Mouse (Mus musculus) kidney, postnatal 0 days (tissue): Measurements from ENCODE around the gene Rgs18. TPM values are rescaled to one million over a fixed set of nuclear protein-coding genes. Genes with fewer than 3 reads are reported as not detected.

Experiments
- ATAC-seq: fragments of 200-750 bp; cut with Nextera tagmentation; replicated peaks from 2 replicates; pipeline ENCODE4 v1.8.0; 2017; ENCODE audit warnings: low read depth, moderate number of reproducible peaks, moderate TSS enrichment, moderate library complexity; ENCODE audit not compliant: low FRiP score
- DNase-seq: peaks from one replicate; pipeline ENCODE4 v3.0.0-alpha.2; 2016; ENCODE audit warnings: low spot score
- H3K27ac ChIP-seq: fragments of 300-500 bp; sonication (generic); 2 replicates; pipeline ENCODE4 v1.5.1; 2014; ENCODE audit warnings: mild to moderate bottlenecking
- H3K27me3 ChIP-seq: fragments of 300-500 bp; sonication (generic); 2 replicates; pipeline ENCODE4 v1.6.1; 2014; ENCODE audit warnings: low read length, mixed read lengths; ENCODE audit not compliant: insufficient read depth
- H3K36me3 ChIP-seq: fragments of 300-500 bp; sonication (generic); 2 replicates; pipeline ENCODE4 v1.6.1; 2014; ENCODE audit warnings: low read length, mixed read lengths; ENCODE audit not compliant: insufficient read depth
- H3K4me1 ChIP-seq: fragments of 300-500 bp; sonication (generic); replicated peaks from 2 replicates; pipeline ENCODE4 v1.6.1; 2014; ENCODE audit warnings: antibody characterized with exemption, low read length, mixed read lengths; ENCODE audit not compliant: insufficient read depth
- H3K4me2 ChIP-seq: fragments of 300-500 bp; sonication (generic); 2 replicates; pipeline ENCODE4 v1.6.1; 2014; ENCODE audit warnings: mild to moderate bottlenecking, low read length, moderate library complexity, mixed read lengths
- H3K4me3 ChIP-seq: fragments of 300-500 bp; sonication (generic); replicated peaks from 2 replicates; pipeline ENCODE4 v1.5.1; 2014; ENCODE audit warnings: low read depth, low read length
- H3K9ac ChIP-seq: fragments of 300-500 bp; sonication (generic); 2 replicates; pipeline ENCODE4 v1.6.1; 2014; ENCODE audit warnings: low read depth, low read length
- H3K9me3 ChIP-seq: fragments of 300-500 bp; sonication (generic); replicated peaks from 2 replicates; pipeline ENCODE4 v1.6.1; 2016; ENCODE audit warnings: low read length, inconsistent platforms, mixed read lengths
- CTCF ChIP-seq: IDR thresholded peaks from 2 replicates; pipeline ENCODE4 v1.5.1; 2016; ENCODE audit warnings: antibody characterized with exemption, low read depth, mild to moderate bottlenecking, moderate library complexity
- WGBS: fragments of 180-500 bp; shearing (Covaris S2); extraction: QIAGEN DNeasy Blood & Tissue Kit; methylation state at CpG from one replicate; pipeline ENCODE4 v1.1.7; 2014; 5-methylcytosine and 5-hydroxymethylcytosine counted together
- polyA plus RNA-seq: library from polyadenylated mRNA; unstranded; fragments of >200 nt; fragmentation: Nextera tagmentation; extraction: Ambion mirVana; gene quantifications from 2 replicates; pipeline ENCODE4 v1.2.1, GENCODE M21; 2015

Rgs18 gene
- 0.36 and 0.41 TPM in 2 replicates for polyA plus RNA-seq

DNA sequence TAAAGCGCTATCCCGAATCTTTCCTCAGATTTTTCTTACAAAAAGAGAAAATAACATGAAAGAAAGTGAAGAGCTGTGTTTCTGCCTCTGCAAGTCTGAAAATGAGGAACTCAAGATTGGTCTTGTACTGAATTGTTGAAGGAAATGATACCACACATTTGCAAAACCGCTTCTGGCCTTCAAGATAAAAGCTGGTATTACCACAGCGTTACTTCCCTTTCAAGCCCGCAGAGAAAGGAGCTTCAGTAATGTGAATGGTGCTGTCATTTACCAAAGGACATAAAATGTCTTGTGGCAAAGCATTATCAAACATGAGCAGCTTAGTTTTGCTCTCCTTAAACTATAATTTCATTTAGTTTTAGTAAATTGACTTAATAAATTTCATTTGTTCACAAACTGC is at the start of gene Rgs18:
Gene Rgs18 (minus strand): TSS at position 105 of the 400 bp plus-strand sequence.
- Histone ChIP-seq H3K27me3 (no peaks in the 10 kb centered on the region), H3K36me3 (no peaks in the 10 kb centered on the region), H3K4me2 (no peak within 1 kb of the TSS), H3K4me1 (no peaks in the 10 kb centered on the region), H3K9me3 (no peaks in the 10 kb centered on the region), H3K4me3 (no peak within 1 kb of the TSS), H3K9ac (no peak within 1 kb of the TSS), H3K27ac (no peak within 1 kb of the TSS)
- no peak for TF ChIP-seq CTCF
- no peak for ATAC-seq
- WGBS = 85% methylated on average over 5 of the region's 5 CpGs
- no peak for DNase-seq

DNA sequence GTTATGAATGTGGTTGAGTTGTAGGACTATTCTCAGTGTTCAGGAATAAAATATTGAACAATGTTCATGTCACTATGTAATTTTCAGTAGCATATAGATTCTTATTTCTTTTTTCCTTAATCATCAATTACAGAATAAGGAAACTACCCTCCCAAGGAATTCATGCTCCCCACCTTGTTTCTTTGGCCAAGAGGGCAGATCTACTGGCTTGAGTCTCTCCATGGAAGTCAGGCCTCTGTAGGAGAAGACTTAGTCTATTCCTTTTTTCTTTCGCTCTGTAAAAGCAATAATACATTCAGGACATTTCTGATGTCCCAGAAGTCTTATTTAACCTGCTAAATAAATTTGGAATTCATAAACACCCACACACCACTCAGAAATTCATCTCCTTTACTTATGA is 841 bp downstream of the Rgs18 start:
- no peak for DNase-seq
- Histone ChIP-seq H3K4me1 (no peaks in the 10 kb centered on the region), H3K36me3 (no peaks in the 10 kb centered on the region), H3K4me2 (no peak overlapping the region), H3K27ac (no peak overlapping the region), H3K27me3 (no peaks in the 10 kb centered on the region), H3K9ac (no peak overlapping the region), H3K9me3 (no peaks in the 10 kb centered on the region), H3K4me3 (no peak overlapping the region)
- no peak for ATAC-seq
- no peak for TF ChIP-seq CTCF
- 64% methylated on average over 1 of the region's 1 CpGs for WGBS

DNA sequence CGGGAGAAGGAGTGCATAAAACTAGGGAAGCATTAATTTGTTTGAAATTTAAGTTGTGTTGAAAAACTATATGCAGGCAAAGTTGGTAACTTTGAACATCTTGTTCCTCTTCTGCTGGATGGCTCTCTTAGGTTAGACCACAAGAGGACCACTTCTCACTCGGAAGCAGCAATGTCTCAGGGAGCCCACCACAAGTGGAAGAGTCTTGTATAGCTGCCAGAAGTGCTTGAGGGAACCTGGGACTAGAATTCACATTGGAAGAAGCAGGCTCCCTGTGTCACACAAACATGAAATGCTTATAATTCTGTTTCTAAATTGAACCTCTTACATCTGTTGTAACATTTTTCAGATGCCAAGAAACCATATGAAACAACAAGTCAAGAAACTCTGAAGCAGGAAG is 9.0 kb downstream of the Rgs18 start:
- TF ChIP-seq CTCF = no peak
- Histone ChIP-seq H3K36me3 (no peaks in the 10 kb centered on the region), H3K27ac (no peak overlapping the region), H3K4me3 (no peak overlapping the region), H3K9me3 (no peaks in the 10 kb centered on the region), H3K4me2 (no peak overlapping the region), H3K4me1 (no peaks in the 10 kb centered on the region), H3K9ac (no peak overlapping the region), H3K27me3 (no peaks in the 10 kb centered on the region)
- DNase-seq (no peak), ATAC-seq (no peak)
- 41% methylated on average over 2 of the region's 2 CpGs for WGBS

DNA sequence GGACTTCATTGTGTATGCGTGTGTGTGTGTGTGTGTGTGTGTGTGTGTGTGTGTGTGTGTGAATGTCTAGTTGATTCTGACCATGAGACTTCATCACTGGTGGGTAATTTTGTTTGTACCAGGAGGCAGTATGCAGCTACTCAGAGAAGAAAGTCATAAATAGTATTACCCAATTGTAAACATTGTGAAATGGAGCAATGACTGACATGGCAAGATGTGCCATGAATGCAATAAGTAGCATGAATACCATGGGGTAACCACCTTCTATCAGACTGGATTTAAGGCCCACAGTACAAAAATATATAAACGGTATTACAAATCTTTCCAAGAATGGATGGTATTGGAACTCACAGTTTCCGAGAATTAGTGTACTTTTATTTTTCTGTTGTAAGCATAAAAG is 14.4 kb downstream of the Rgs18 start:
- Histone ChIP-seq H3K4me2 (no peak overlapping the region), H3K9me3 (no peaks in the 10 kb centered on the region), H3K4me1 (no peaks in the 10 kb centered on the region), H3K4me3 (no peak overlapping the region), H3K27me3 (no peaks in the 10 kb centered on the region), H3K36me3 (no peaks in the 10 kb centered on the region), H3K27ac (no peak overlapping the region), H3K9ac (no peak overlapping the region)
- WGBS = 88% methylated on average over 3 of the region's 3 CpGs
- TF ChIP-seq CTCF = no peak
- DNase-seq = no peak
- ATAC-seq = no peak

DNA sequence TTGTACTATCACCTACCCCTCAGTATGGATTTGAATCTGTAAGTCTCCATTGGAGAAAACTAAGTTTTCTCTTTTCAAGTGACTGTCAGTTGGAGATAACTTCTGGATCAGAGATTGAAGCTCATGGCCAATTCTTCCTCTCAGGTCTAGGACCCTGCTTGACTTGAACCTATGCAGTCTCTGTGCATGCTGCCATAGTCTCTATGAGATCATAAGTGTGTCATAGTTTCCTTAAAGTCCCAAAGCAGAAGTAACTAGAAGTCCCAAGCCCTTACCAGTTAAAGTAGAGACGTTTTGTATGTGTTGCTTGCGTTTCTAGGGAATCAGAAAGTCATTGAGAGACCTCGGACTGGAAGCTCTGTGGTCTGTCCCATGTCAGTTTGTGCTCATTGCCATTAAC is 24.5 kb downstream of the Rgs18 start:
- no peaks in the 10 kb centered on the region for H3K9me3 ChIP-seq
- no peaks in the 10 kb centered on the region for H3K36me3 ChIP-seq
- H3K27me3 ChIP-seq = no peaks in the 10 kb centered on the region
- no peak overlapping the region for H3K4me2 ChIP-seq
- ATAC-seq = no peak
- WGBS = 68% methylated on average over 3 of the region's 3 CpGs
- no peak for DNase-seq
- H3K4me3 ChIP-seq = no peak overlapping the region
- TF ChIP-seq CTCF = no peak
- H3K9ac ChIP-seq = no peak overlapping the region
- H3K27ac ChIP-seq = no peak overlapping the region
- no peaks in the 10 kb centered on the region for H3K4me1 ChIP-seq

DNA sequence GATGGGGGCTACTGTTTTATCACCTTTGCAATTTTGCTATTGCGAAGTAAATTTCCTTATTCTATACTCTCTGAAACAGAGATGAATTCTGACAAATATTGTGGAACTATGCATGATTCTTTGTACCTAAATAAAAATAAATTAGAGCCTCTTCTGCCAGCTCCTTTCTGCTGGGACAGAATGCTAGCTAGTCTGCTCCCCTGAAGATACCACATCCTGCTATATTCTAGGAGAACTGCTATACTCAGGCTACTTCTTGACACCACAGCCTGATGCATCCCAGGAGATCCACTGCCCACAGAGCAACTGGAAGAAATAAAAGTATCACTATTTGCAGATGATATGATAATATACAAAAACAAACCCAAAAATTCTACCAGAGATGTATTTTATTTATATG is 29.1 kb downstream of the Rgs18 start:
- DNase-seq = no peak
- no peak for ATAC-seq
- no peaks in the 10 kb centered on the region for H3K36me3 ChIP-seq
- no peaks in the 10 kb centered on the region for H3K27me3 ChIP-seq
- no peak overlapping the region for H3K9ac ChIP-seq
- 100% methylated on average over 1 of the region's 1 CpGs for WGBS
- H3K4me1 ChIP-seq = no peaks in the 10 kb centered on the region
- no peak overlapping the region for H3K27ac ChIP-seq
- no peak overlapping the region for H3K4me3 ChIP-seq
- no peaks in the 10 kb centered on the region for H3K9me3 ChIP-seq
- TF ChIP-seq CTCF = no peak
- no peak overlapping the region for H3K4me2 ChIP-seq

DNA sequence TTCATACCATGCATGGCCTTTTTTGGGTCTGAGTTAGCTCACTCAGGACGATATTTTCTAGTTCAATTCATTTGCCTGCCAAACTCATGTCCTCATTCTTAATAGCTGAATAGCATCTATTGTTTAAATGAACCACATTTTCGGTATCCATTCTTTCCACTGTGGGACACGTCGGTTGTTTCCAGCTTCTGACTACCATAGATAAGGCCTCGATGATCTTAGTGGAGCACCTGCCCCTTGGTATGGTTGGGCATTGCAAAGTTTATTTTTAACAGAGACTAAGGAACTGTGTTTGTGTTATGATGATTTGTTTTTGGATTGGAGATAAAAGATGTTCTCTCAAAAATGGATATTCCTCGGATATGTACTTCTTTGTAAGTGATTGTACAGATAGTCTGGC is 37.5 kb downstream of the Rgs18 start:
- H3K27me3 ChIP-seq = no peaks in the 10 kb centered on the region
- no peak for ATAC-seq
- H3K9ac ChIP-seq = no peak overlapping the region
- H3K4me1 ChIP-seq = no peaks in the 10 kb centered on the region
- no peaks in the 10 kb centered on the region for H3K9me3 ChIP-seq
- H3K36me3 ChIP-seq = no peaks in the 10 kb centered on the region
- no peak overlapping the region for H3K4me2 ChIP-seq
- no peak overlapping the region for H3K27ac ChIP-seq
- H3K4me3 ChIP-seq = no peak overlapping the region
- no peak for DNase-seq
- no peak for TF ChIP-seq CTCF
- whole genome bisulfite sequencing = 89% methylated on average over 6 of the region's 6 CpGs
